Mouse (Mus musculus) splenic B cell, adult 2 months (primary cell): ENCODE measurements around the gene Tmem170.
A peak's percentile ranks its signal among the peaks of the same experiment; 100 is the strongest.

Experiments
- DNase-seq: peaks from one replicate; pipeline ENCODE4 v3.0.0-alpha.2; 2011; ENCODE audit warnings: low read depth, low spot score
- H3K27me3 ChIP-seq: 2 replicates; pipeline ENCODE4 v1.6.1; 2012; ENCODE audit warnings: mild to moderate bottlenecking, low read length, moderate library complexity, mixed read lengths; ENCODE audit not compliant: control insufficient read depth, poor library complexity, insufficient read depth, severe bottlenecking
- H3K36me3 ChIP-seq: 2 replicates; pipeline ENCODE4 v1.6.1; 2012; ENCODE audit warnings: mild to moderate bottlenecking, low read length, moderate library complexity, mixed read lengths; ENCODE audit not compliant: control insufficient read depth, poor library complexity, insufficient read depth, severe bottlenecking

Tmem170 gene

GRCm38 (mm10) chr8:111890911-111891303, 14.4 kb upstream of the Tmem170 start:
- no peak for DNase-seq
- H3K27me3 ChIP-seq, result no peaks in the 10 kb centered on the region
- no peaks in the 10 kb centered on the region for H3K36me3 ChIP-seq

GRCm38 (mm10) chr8:111889931-111890910, 13.7 kb upstream of the Tmem170 start:
- no peaks in the 10 kb centered on the region for H3K36me3 ChIP-seq
- H3K27me3 ChIP-seq, result no peaks in the 10 kb centered on the region; the same call in 1 of the 2 replicates
- no peak for DNase-seq

GRCm38 (mm10) chr8:111888091-111888650, 11.6 kb upstream of the Tmem170 start:
- DNase-seq, result no peak
- Histone ChIP-seq H3K36me3 (no peaks in the 10 kb centered on the region), H3K27me3 (no peaks in the 10 kb centered on the region; the same call in 1 of the 2 replicates)

GRCm38 (mm10) chr8:111887479-111887878, 10.9 kb upstream of the Tmem170 start:
- Histone ChIP-seq H3K27me3 (no peaks in the 10 kb centered on the region; the same call in 1 of the 2 replicates), H3K36me3 (no peaks in the 10 kb centered on the region)
- no peak for DNase-seq

- DNase-seq, result no peak
- Histone ChIP-seq H3K36me3 (no peaks in the 10 kb centered on the region), H3K27me3 (no peaks in the 10 kb centered on the region; the same call in 1 of the 2 replicates)
These were observed 7.1 kb upstream of the Tmem170 start for GRCm38 (mm10) chr8:111883615-111884014.

- no peaks in the 10 kb centered on the region; the same call in 1 of the 2 replicates for H3K27me3 ChIP-seq
- no peaks in the 10 kb centered on the region for H3K36me3 ChIP-seq
- DNase-seq, result peak; percentile 70
These were observed 5.0 kb upstream of the Tmem170 start for GRCm38 (mm10) chr8:111881591-111881990.

- DNase-seq, result peak; percentile 54
- Histone ChIP-seq H3K27me3 (no peaks in the 10 kb centered on the region; the same call in 1 of the 2 replicates), H3K36me3 (no peaks in the 10 kb centered on the region)
These were observed 1.2 kb upstream of the Tmem170 start for GRCm38 (mm10) chr8:111877711-111878110.

- Histone ChIP-seq H3K27me3 (no peaks in the 10 kb centered on the region; the same call in 1 of the 2 replicates), H3K36me3 (no peaks in the 10 kb centered on the region)
- peak; percentile 49 for DNase-seq
These were observed 792 bp downstream of the Tmem170 start for GRCm38 (mm10) chr8:111875758-111876157.

GRCm38 (mm10) chr8:111871278-111871677, 5.3 kb downstream of the Tmem170 start:
- H3K36me3 ChIP-seq, result no peaks in the 10 kb centered on the region
- DNase-seq, result no peak
- H3K27me3 ChIP-seq, result no peaks in the 10 kb centered on the region; the same call in 1 of the 2 replicates

- Histone ChIP-seq H3K36me3 (no peaks in the 10 kb centered on the region), H3K27me3 (no peaks in the 10 kb centered on the region; the same call in 1 of the 2 replicates)
- no peak for DNase-seq
These were observed 6.2 kb downstream of the Tmem170 start for GRCm38 (mm10) chr8:111870379-111870778.

GRCm38 (mm10) chr8:111868664-111869063, 7.9 kb downstream of the Tmem170 start:
- DNase-seq, result no peak
- Histone ChIP-seq H3K36me3 (no peaks in the 10 kb centered on the region; the same call in 1 of the 2 replicates), H3K27me3 (no peaks in the 10 kb centered on the region)

- DNase-seq, result no peak
- Histone ChIP-seq H3K36me3 (no peaks in the 10 kb centered on the region; the same call in 1 of the 2 replicates), H3K27me3 (no peaks in the 10 kb centered on the region)
These were observed 10.7 kb downstream of the Tmem170 start for GRCm38 (mm10) chr8:111865857-111866256.

GRCm38 (mm10) chr8:111865130-111865852, 11.3 kb downstream of the Tmem170 start:
- no peak for DNase-seq
- H3K27me3 ChIP-seq, result no peaks in the 10 kb centered on the region

GRCm38 (mm10) chr8:111864648-111865047, 11.9 kb downstream of the Tmem170 start:
- no peak for DNase-seq
- Histone ChIP-seq H3K27me3 (no peaks in the 10 kb centered on the region), H3K36me3 (no peaks in the 10 kb centered on the region; the same call in 1 of the 2 replicates)

More at GRCm38 (mm10) chr8:111865130-111865852, 11.3 kb downstream of the Tmem170 start:
- H3K36me3 ChIP-seq, result no peaks in the 10 kb centered on the region; the same call in 1 of the 2 replicates
